Mouse (Mus musculus): ENCODE data around the gene Crisp4. TPM values are rescaled to one million over a fixed set of nuclear protein-coding genes. Genes with fewer than 3 reads are reported as not detected.

The Crisp4 gene
- polyA plus RNA-seq (2015; fragmentation: Nextera tagmentation; extraction: Ambion mirVana): not detected in 2 replicates

- H3K4me3 ChIP-seq (ENCODE audit: low read length): no peak within 1 kb of the TSS
- no peak for ATAC-seq (ENCODE audit: low read depth)
- H3K4me2 ChIP-seq (ENCODE audit: low read depth, low read length): no peak within 1 kb of the TSS
- H3K9ac ChIP-seq (ENCODE audit: low read length): no peak within 1 kb of the TSS
- no peaks in the 10 kb centered on the region for H3K4me1 ChIP-seq (replicated peaks; ENCODE audit: control insufficient read depth, insufficient read depth, low read length)
- no peaks in the 10 kb centered on the region for H3K9me3 ChIP-seq (ENCODE audit: control insufficient read depth, low read length)
- H3K27ac ChIP-seq (ENCODE audit: low read length): no peak within 1 kb of the TSS
- H3K27me3 ChIP-seq (ENCODE audit: control insufficient read depth, insufficient read depth, low read depth, low read length): no peaks in the 10 kb centered on the region
- H3K36me3 ChIP-seq (ENCODE audit: control insufficient read depth, insufficient read depth, low read length): no peaks in the 10 kb centered on the region
- WGBS: 62% methylated on average over 3 of the region's 3 CpGs
Observed at GRCm38 (mm10) chr1:18145802-18146201, at the start of gene Crisp4. TSS of gene Crisp4 (minus strand) at chr1:18145902.

- no peaks in the 10 kb centered on the region for H3K4me1 ChIP-seq (replicated peaks; ENCODE audit: control insufficient read depth, insufficient read depth, low read length)
- H3K4me3 ChIP-seq (ENCODE audit: low read length): no peak overlapping the region
- no peaks in the 10 kb centered on the region for H3K9me3 ChIP-seq (ENCODE audit: control insufficient read depth, low read length)
- no peak overlapping the region for H3K27ac ChIP-seq (ENCODE audit: low read length)
- H3K27me3 ChIP-seq (ENCODE audit: control insufficient read depth, insufficient read depth, low read depth, low read length): no peaks in the 10 kb centered on the region
- ATAC-seq (ENCODE audit: low read depth): no peak
- 49% methylated on average over 4 of the region's 4 CpGs for WGBS
- H3K9ac ChIP-seq (ENCODE audit: low read length): no peak overlapping the region
- no peaks in the 10 kb centered on the region for H3K36me3 ChIP-seq (ENCODE audit: control insufficient read depth, insufficient read depth, low read length)
- no peak overlapping the region for H3K4me2 ChIP-seq (ENCODE audit: low read depth, low read length)
Observed at GRCm38 (mm10) chr1:18191719-18192118, 46.0 kb upstream of the Crisp4 start.

- 26% methylated on average over 1 of the region's 1 CpGs for WGBS
- H3K27me3 ChIP-seq (ENCODE audit: control insufficient read depth, insufficient read depth, low read depth, low read length): no peaks in the 10 kb centered on the region
- no peak for ATAC-seq (ENCODE audit: low read depth)
- H3K4me1 ChIP-seq (replicated peaks; ENCODE audit: control insufficient read depth, insufficient read depth, low read length): no peaks in the 10 kb centered on the region
- H3K9ac ChIP-seq (ENCODE audit: low read length): no peak overlapping the region
- H3K27ac ChIP-seq (ENCODE audit: low read length): no peak overlapping the region
- no peaks in the 10 kb centered on the region for H3K9me3 ChIP-seq (ENCODE audit: control insufficient read depth, low read length)
- H3K36me3 ChIP-seq (ENCODE audit: control insufficient read depth, insufficient read depth, low read length): no peaks in the 10 kb centered on the region
- H3K4me3 ChIP-seq (ENCODE audit: low read length): no peak overlapping the region
- no peak overlapping the region for H3K4me2 ChIP-seq (ENCODE audit: low read depth, low read length)
Observed at GRCm38 (mm10) chr1:18190714-18191712, 45.3 kb upstream of the Crisp4 start.

GRCm38 (mm10) chr1:18181167-18181566 is 35.5 kb upstream of the Crisp4 start:
- peak; percentile 92 for ATAC-seq (ENCODE audit: low read depth)

GRCm38 (mm10) chr1:18170573-18170972 is 24.9 kb upstream of the Crisp4 start:
- Histone ChIP-seq H3K4me1 (replicated peaks; ENCODE audit: control insufficient read depth, insufficient read depth, low read length) (no peaks in the 10 kb centered on the region), H3K27ac (ENCODE audit: low read length) (no peak overlapping the region), H3K4me2 (ENCODE audit: low read depth, low read length) (no peak overlapping the region), H3K4me3 (ENCODE audit: low read length) (no peak overlapping the region), H3K9me3 (ENCODE audit: control insufficient read depth, low read length) (no peaks in the 10 kb centered on the region), H3K9ac (ENCODE audit: low read length) (no peak overlapping the region), H3K27me3 (ENCODE audit: control insufficient read depth, insufficient read depth, low read depth, low read length) (no peaks in the 10 kb centered on the region), H3K36me3 (ENCODE audit: control insufficient read depth, insufficient read depth, low read length) (no peaks in the 10 kb centered on the region)
- 54% methylated on average over 4 of the region's 4 CpGs for WGBS
- no peak for ATAC-seq (ENCODE audit: low read depth)

More at GRCm38 (mm10) chr1:18181167-18181566, 35.5 kb upstream of the Crisp4 start:
- Histone ChIP-seq H3K27me3 (ENCODE audit: control insufficient read depth, insufficient read depth, low read depth, low read length) (no peaks in the 10 kb centered on the region), H3K9ac (ENCODE audit: low read length) (no peak overlapping the region), H3K4me2 (ENCODE audit: low read depth, low read length) (no peak overlapping the region), H3K4me3 (ENCODE audit: low read length) (no peak overlapping the region), H3K36me3 (ENCODE audit: control insufficient read depth, insufficient read depth, low read length) (no peaks in the 10 kb centered on the region), H3K4me1 (replicated peaks; ENCODE audit: control insufficient read depth, insufficient read depth, low read length) (no peaks in the 10 kb centered on the region), H3K27ac (ENCODE audit: low read length) (no peak overlapping the region), H3K9me3 (ENCODE audit: control insufficient read depth, low read length) (no peaks in the 10 kb centered on the region)
- WGBS: 59% methylated on average over 3 of the region's 3 CpGs

- H3K9me3 ChIP-seq (ENCODE audit: control insufficient read depth, low read length): no peaks in the 10 kb centered on the region
- no peak overlapping the region for H3K9ac ChIP-seq (ENCODE audit: low read length)
- H3K4me2 ChIP-seq (ENCODE audit: low read depth, low read length): no peak overlapping the region
- no peaks in the 10 kb centered on the region for H3K36me3 ChIP-seq (ENCODE audit: control insufficient read depth, insufficient read depth, low read length)
- WGBS: 66% methylated on average over 1 of the region's 1 CpGs
- H3K27me3 ChIP-seq (ENCODE audit: control insufficient read depth, insufficient read depth, low read depth, low read length): no peaks in the 10 kb centered on the region
- ATAC-seq (ENCODE audit: low read depth): no peak
- no peak overlapping the region for H3K4me3 ChIP-seq (ENCODE audit: low read length)
- no peaks in the 10 kb centered on the region for H3K4me1 ChIP-seq (replicated peaks; ENCODE audit: control insufficient read depth, insufficient read depth, low read length)
- H3K27ac ChIP-seq (ENCODE audit: low read length): no peak overlapping the region
Observed at GRCm38 (mm10) chr1:18168261-18168660, 22.6 kb upstream of the Crisp4 start.

- Histone ChIP-seq H3K27me3 (ENCODE audit: control insufficient read depth, insufficient read depth, low read depth, low read length) (no peaks in the 10 kb centered on the region), H3K4me3 (ENCODE audit: low read length) (no peak overlapping the region), H3K27ac (ENCODE audit: low read length) (no peak overlapping the region), H3K9ac (ENCODE audit: low read length) (no peak overlapping the region), H3K9me3 (ENCODE audit: control insufficient read depth, low read length) (no peaks in the 10 kb centered on the region), H3K4me2 (ENCODE audit: low read depth, low read length) (no peak overlapping the region), H3K4me1 (replicated peaks; ENCODE audit: control insufficient read depth, insufficient read depth, low read length) (no peaks in the 10 kb centered on the region), H3K36me3 (ENCODE audit: control insufficient read depth, insufficient read depth, low read length) (no peaks in the 10 kb centered on the region)
- ATAC-seq (ENCODE audit: low read depth): no peak
- 63% methylated on average over 6 of the region's 6 CpGs for WGBS
Observed at GRCm38 (mm10) chr1:18159082-18159481, 13.4 kb upstream of the Crisp4 start.

- ATAC-seq (ENCODE audit: low read depth): no peak
- no peaks in the 10 kb centered on the region for H3K9me3 ChIP-seq (ENCODE audit: control insufficient read depth, low read length)
Observed at GRCm38 (mm10) chr1:18148211-18148610, 2.5 kb upstream of the Crisp4 start.

GRCm38 (mm10) chr1:18131691-18132090 is 14.0 kb downstream of the Crisp4 start:
- Histone ChIP-seq H3K36me3 (ENCODE audit: control insufficient read depth, insufficient read depth, low read length) (no peaks in the 10 kb centered on the region), H3K4me3 (ENCODE audit: low read length) (no peak overlapping the region), H3K4me2 (ENCODE audit: low read depth, low read length) (no peak overlapping the region), H3K9me3 (ENCODE audit: control insufficient read depth, low read length) (no peaks in the 10 kb centered on the region), H3K9ac (ENCODE audit: low read length) (no peak overlapping the region), H3K27me3 (ENCODE audit: control insufficient read depth, insufficient read depth, low read depth, low read length) (no peaks in the 10 kb centered on the region), H3K27ac (ENCODE audit: low read length) (no peak overlapping the region), H3K4me1 (replicated peaks; ENCODE audit: control insufficient read depth, insufficient read depth, low read length) (no peaks in the 10 kb centered on the region)
- 54% methylated on average over 4 of the region's 4 CpGs for WGBS
- no peak for ATAC-seq (ENCODE audit: low read depth)

More at GRCm38 (mm10) chr1:18148211-18148610, 2.5 kb upstream of the Crisp4 start:
- no peak overlapping the region for H3K4me3 ChIP-seq (ENCODE audit: low read length)
- H3K9ac ChIP-seq (ENCODE audit: low read length): no peak overlapping the region
- H3K36me3 ChIP-seq (ENCODE audit: control insufficient read depth, insufficient read depth, low read length): no peaks in the 10 kb centered on the region
- no peaks in the 10 kb centered on the region for H3K27me3 ChIP-seq (ENCODE audit: control insufficient read depth, insufficient read depth, low read depth, low read length)
- H3K4me2 ChIP-seq (ENCODE audit: low read depth, low read length): no peak overlapping the region
- H3K27ac ChIP-seq (ENCODE audit: low read length): no peak overlapping the region
- H3K4me1 ChIP-seq (replicated peaks; ENCODE audit: control insufficient read depth, insufficient read depth, low read length): no peaks in the 10 kb centered on the region
